Mouse (Mus musculus): ENCODE data around the gene Cryzl2. TPM values are rescaled to one million over a fixed set of nuclear protein-coding genes. Genes with fewer than 3 reads are reported as not detected.

Cryzl2 gene
- total and polyA plus RNA-seq, 2 experiments from 2014 or later: 6.9 to 12.8 TPM

GRCm38 (mm10) chr1:157512690-157513448 is 54.5 kb downstream of the Cryzl2 start:
- Histone ChIP-seq H3K9me3 (ENCODE audit: low read length) (no peaks in the 10 kb centered on the region), H3K4me2 (ENCODE audit: low read depth) (no peak overlapping the region), H3K27ac (ENCODE audit: low read depth, low read length) (no peak overlapping the region), H3K36me3 (ENCODE audit: insufficient read depth) (no peaks in the 10 kb centered on the region), H3K4me1 (ENCODE audit: insufficient read depth) (no peaks in the 10 kb centered on the region), H3K27me3 (ENCODE audit: insufficient read depth, low read length) (no peaks in the 10 kb centered on the region), H3K9ac (no peak overlapping the region), H3K4me3 (ENCODE audit: low read depth, low read length) (no peak overlapping the region)
- ATAC-seq: peak; percentile 32; the same call in 1 of the 2 replicates
- WGBS: 45% methylated on average over 11 of the region's 11 CpGs
- TF ChIP-seq CTCF (IDR thresholded peaks at IDR 0.05; ENCODE audit: low read depth): no peak
- DNase-seq: no peak

- Histone ChIP-seq H3K4me1 (ENCODE audit: insufficient read depth) (no peaks in the 10 kb centered on the region), H3K4me3 (ENCODE audit: low read depth, low read length) (no peak overlapping the region), H3K4me2 (ENCODE audit: low read depth) (no peak overlapping the region), H3K27ac (ENCODE audit: low read depth, low read length) (no peak overlapping the region), H3K9me3 (ENCODE audit: low read length) (no peaks in the 10 kb centered on the region), H3K9ac (no peak overlapping the region), H3K27me3 (ENCODE audit: insufficient read depth, low read length) (no peaks in the 10 kb centered on the region), H3K36me3 (ENCODE audit: insufficient read depth) (no peaks in the 10 kb centered on the region)
- TF ChIP-seq CTCF (IDR thresholded peaks at IDR 0.05; ENCODE audit: low read depth): no peak
- WGBS: 72% methylated on average over 9 of the region's 9 CpGs
- DNase-seq: no peak
- ATAC-seq: no peak
Measured at GRCm38 (mm10) chr1:157513559-157513958, 55.2 kb downstream of the Cryzl2 start.

GRCm38 (mm10) chr1:157514298-157514697 is 55.9 kb downstream of the Cryzl2 start:
- H3K27ac ChIP-seq (ENCODE audit: low read depth, low read length): no peak overlapping the region
- DNase-seq (no peak), ATAC-seq (no peak)
- TF ChIP-seq CTCF (IDR thresholded peaks at IDR 0.05; ENCODE audit: low read depth): no peak
- H3K27me3 ChIP-seq (ENCODE audit: insufficient read depth, low read length): no peaks in the 10 kb centered on the region
- 77% methylated on average over 4 of the region's 4 CpGs for WGBS
- H3K9me3 ChIP-seq (ENCODE audit: low read length): no peaks in the 10 kb centered on the region
- no peak overlapping the region for H3K4me2 ChIP-seq (ENCODE audit: low read depth)
- no peak overlapping the region for H3K4me3 ChIP-seq (ENCODE audit: low read depth, low read length)
- H3K4me1 ChIP-seq (ENCODE audit: insufficient read depth): 0 out of 2 replicates have a peak, but pooled peaks cover 3% of the 10 kb centered on the region
- no peak overlapping the region for H3K9ac ChIP-seq
- no peaks in the 10 kb centered on the region for H3K36me3 ChIP-seq (ENCODE audit: insufficient read depth)

- DNase-seq (no peak), ATAC-seq (no peak)
- Histone ChIP-seq H3K9ac (no peak overlapping the region), H3K27me3 (ENCODE audit: insufficient read depth, low read length) (no peaks in the 10 kb centered on the region), H3K4me1 (ENCODE audit: insufficient read depth) (0 out of 2 replicates have a peak, but pooled peaks cover 6% of the 10 kb centered on the region), H3K4me2 (ENCODE audit: low read depth) (no peak overlapping the region), H3K4me3 (ENCODE audit: low read depth, low read length) (no peak overlapping the region), H3K27ac (ENCODE audit: low read depth, low read length) (no peak overlapping the region), H3K9me3 (ENCODE audit: low read length) (no peaks in the 10 kb centered on the region), H3K36me3 (ENCODE audit: insufficient read depth) (no peaks in the 10 kb centered on the region)
- 81% methylated on average over 8 of the region's 8 CpGs for WGBS
- TF ChIP-seq CTCF (IDR thresholded peaks at IDR 0.05; ENCODE audit: low read depth): no peak
Measured at GRCm38 (mm10) chr1:157516838-157517808, 58.7 kb downstream of the Cryzl2 start.

- DNase-seq (peak; percentile 55), ATAC-seq (peak; percentile 59; the same call in 1 of the 2 replicates)
- no peak overlapping the region for H3K9ac ChIP-seq
- no peaks in the 10 kb centered on the region for H3K27me3 ChIP-seq (ENCODE audit: insufficient read depth, low read length)
- H3K4me2 ChIP-seq (ENCODE audit: low read depth): no peak overlapping the region
- H3K36me3 ChIP-seq (ENCODE audit: insufficient read depth): no peaks in the 10 kb centered on the region
- no peak overlapping the region for H3K27ac ChIP-seq (ENCODE audit: low read depth, low read length)
- no peaks in the 10 kb centered on the region for H3K9me3 ChIP-seq (ENCODE audit: low read length)
- 16% methylated on average over 4 of the region's 4 CpGs for WGBS
- TF ChIP-seq CTCF (IDR thresholded peaks at IDR 0.05; ENCODE audit: low read depth): no peak
- no peak overlapping the region for H3K4me3 ChIP-seq (ENCODE audit: low read depth, low read length)
- 0 out of 2 replicates have a peak, but pooled peaks cover 6% of the 10 kb centered on the region for H3K4me1 ChIP-seq (ENCODE audit: insufficient read depth)
Measured at GRCm38 (mm10) chr1:157518111-157518523, 59.7 kb downstream of the Cryzl2 start.

GRCm38 (mm10) chr1:157519396-157519795 is 61.0 kb downstream of the Cryzl2 start:
- Histone ChIP-seq H3K27ac (ENCODE audit: low read depth, low read length) (no peak overlapping the region), H3K9ac (no peak overlapping the region), H3K4me3 (ENCODE audit: low read depth, low read length) (no peak overlapping the region), H3K4me2 (ENCODE audit: low read depth) (no peak overlapping the region), H3K36me3 (ENCODE audit: insufficient read depth) (no peaks in the 10 kb centered on the region), H3K27me3 (ENCODE audit: insufficient read depth, low read length) (no peaks in the 10 kb centered on the region), H3K4me1 (ENCODE audit: insufficient read depth) (0 out of 2 replicates have a peak, but pooled peaks cover 6% of the 10 kb centered on the region), H3K9me3 (ENCODE audit: low read length) (no peaks in the 10 kb centered on the region)
- DNase-seq: peak; percentile 45
- 27% methylated on average over 2 of the region's 2 CpGs for WGBS
- no peak for ATAC-seq
- TF ChIP-seq CTCF (IDR thresholded peaks at IDR 0.05; ENCODE audit: low read depth): no peak

Measured in forebrain, postnatal 0 days (tissue).